Mouse (Mus musculus) testis, adult 2 months (tissue): ENCODE results near the gene Map2k2. TPM values are rescaled to one million over a fixed set of nuclear protein-coding genes. Genes with fewer than 3 reads are reported as not detected.

Experiments
- H3K27ac ChIP-seq: fragments of 200-500 bp; 2 replicates; pipeline ENCODE4 v1.5.1; 2012; ENCODE audit warnings: low read depth, low read length; ENCODE audit not compliant: control insufficient read depth, insufficient read depth
- H3K27me3 ChIP-seq: fragments of 200-500 bp; 2 replicates; pipeline ENCODE4 v1.6.1; 2012; ENCODE audit warnings: mild to moderate bottlenecking, low read length, moderate library complexity; ENCODE audit not compliant: control insufficient read depth, insufficient read depth
- H3K36me3 ChIP-seq: fragments of 200-500 bp; 2 replicates; pipeline ENCODE4 v1.6.1; 2012; ENCODE audit warnings: mild to moderate bottlenecking, low read length; ENCODE audit not compliant: control insufficient read depth, insufficient read depth
- H3K4me1 ChIP-seq: fragments of 200-500 bp; 2 replicates; pipeline ENCODE4 v1.6.1; 2012; ENCODE audit warnings: low read length; ENCODE audit not compliant: control insufficient read depth, insufficient read depth
- H3K4me3 ChIP-seq: fragments of 200-500 bp; 2 replicates; pipeline ENCODE4 v1.5.1; 2012; ENCODE audit warnings: low read depth, mild to moderate bottlenecking, low read length, moderate library complexity, mixed read lengths; ENCODE audit not compliant: control insufficient read depth
- CTCF ChIP-seq: fragments of 200-500 bp; IDR thresholded peaks from 2 replicates; pipeline ENCODE4 v1.5.1; 2012; ENCODE audit warnings: low read depth, mild to moderate bottlenecking, inconsistent platforms, low read length, moderate library complexity; ENCODE audit not compliant: control insufficient read depth, insufficient read depth, insufficient replicate concordance
- POLR2A ChIP-seq: fragments of 200-500 bp; IDR thresholded peaks from 2 replicates; pipeline ENCODE4 v1.6.1; 2012; ENCODE audit warnings: low read depth, mild to moderate bottlenecking, inconsistent platforms, low read length, moderate library complexity; ENCODE audit not compliant: control insufficient read depth
- polyA plus RNA-seq: library from polyadenylated mRNA; depleted of rRNA; stranded (reverse); fragments of >200 nt; gene quantifications from 2 replicates; pipeline ENCODE4 v1.2.3, GENCODE M21; 2012

Gene Map2k2
- polyA plus RNA-seq, 1 experiment, result 147 TPM

DNA sequence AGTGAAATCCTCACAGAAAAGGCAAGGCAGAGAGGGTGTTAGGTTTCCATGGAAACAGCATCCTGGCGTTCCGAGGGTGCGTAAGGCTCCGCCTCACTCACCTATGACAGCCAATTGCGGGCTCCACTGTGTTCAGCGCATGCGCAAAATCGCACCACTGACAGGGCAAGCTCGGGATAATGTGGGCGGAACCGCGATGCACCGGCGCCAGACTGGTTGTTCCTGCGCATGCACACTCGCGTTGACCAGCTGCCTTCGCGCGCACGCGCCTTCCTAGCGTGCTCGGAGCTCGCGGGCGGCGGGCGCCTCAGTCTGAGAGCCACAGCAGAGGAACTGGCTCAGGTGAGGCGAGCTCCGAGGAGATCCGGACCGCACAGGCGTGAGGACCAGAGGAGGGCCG is 35.9 kb upstream of the Map2k2 start, which contains the start of gene Thop1:
Gene Thop1, plus strand, starts transcription at position 200 of the 400 bp plus-strand sequence.
- H3K27me3 ChIP-seq, result no peaks in the 10 kb centered on the region
- H3K4me3 ChIP-seq, result peak within 1 kb of the TSS; percentile 88
- H3K36me3 ChIP-seq, result no peaks in the 10 kb centered on the region; the same call in 1 of the 2 replicates
- TF ChIP-seq POLR2A (peak; percentile 68), CTCF (no peak)
- peaks cover 13% of the 10 kb centered on the region for H3K4me1 ChIP-seq
- H3K27ac ChIP-seq, result peak within 1 kb of the TSS; percentile 84

DNA sequence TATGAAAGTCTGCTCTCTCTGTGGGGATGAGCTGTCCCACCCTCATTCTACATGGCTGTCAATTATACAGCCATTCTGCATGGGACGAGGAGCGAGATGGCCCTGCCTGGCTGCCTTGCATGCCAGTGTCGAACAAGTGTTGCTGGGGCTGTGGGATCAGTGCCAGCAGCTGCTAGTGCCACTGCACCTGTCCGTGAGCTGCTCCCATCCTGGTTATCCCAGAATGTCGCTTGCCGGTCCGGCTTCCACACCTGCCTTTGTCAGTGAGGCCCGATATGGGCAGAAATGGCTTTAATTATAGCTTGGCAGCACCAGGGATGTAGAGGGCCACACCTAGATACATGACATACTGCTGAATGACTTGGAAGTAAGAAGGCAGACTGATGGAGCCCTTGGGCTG is 33.4 kb upstream of the Map2k2 start:
- H3K36me3 ChIP-seq, result no peaks in the 10 kb centered on the region; the same call in none of the 2 replicates
- H3K4me1 ChIP-seq, result peaks cover 13% of the 10 kb centered on the region
- no peak for TF ChIP-seq CTCF
- TF ChIP-seq POLR2A, result no peak

DNA sequence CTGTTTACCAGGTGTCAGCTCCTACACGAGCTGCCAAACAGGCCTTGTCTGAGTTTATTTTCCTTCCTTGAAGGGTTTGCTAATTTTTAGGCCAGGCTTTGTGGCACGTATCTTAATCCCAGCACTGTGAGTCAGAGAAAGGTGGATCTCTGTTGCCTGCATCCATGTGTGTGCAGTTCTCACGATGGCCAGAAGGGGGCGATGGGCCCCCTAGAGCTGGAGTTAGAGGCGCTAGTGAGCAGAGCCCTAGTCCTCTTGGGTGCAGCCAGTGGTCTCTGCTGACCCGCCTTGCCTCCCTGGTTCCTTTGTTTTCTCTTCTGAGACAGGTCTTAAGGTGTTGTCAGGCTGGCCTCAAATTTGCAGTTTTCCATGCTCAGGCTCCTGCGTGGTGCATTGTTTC is 32.3 kb upstream of the Map2k2 start:
- peaks cover 8% of the 10 kb centered on the region for H3K4me1 ChIP-seq
- no peak overlapping the region for H3K4me3 ChIP-seq
- H3K36me3 ChIP-seq, result no peaks in the 10 kb centered on the region; the same call in none of the 2 replicates
- TF ChIP-seq POLR2A, result no peak
- peak; percentile 82; the same call in 1 of the 2 replicates for TF ChIP-seq CTCF
- no peak overlapping the region for H3K27ac ChIP-seq
- H3K27me3 ChIP-seq, result no peaks in the 10 kb centered on the region

More for the DNA sequence above, 33.4 kb upstream of the Map2k2 start:
- Histone ChIP-seq H3K27me3 (no peaks in the 10 kb centered on the region), H3K27ac (no peak overlapping the region), H3K4me3 (no peak overlapping the region)

DNA sequence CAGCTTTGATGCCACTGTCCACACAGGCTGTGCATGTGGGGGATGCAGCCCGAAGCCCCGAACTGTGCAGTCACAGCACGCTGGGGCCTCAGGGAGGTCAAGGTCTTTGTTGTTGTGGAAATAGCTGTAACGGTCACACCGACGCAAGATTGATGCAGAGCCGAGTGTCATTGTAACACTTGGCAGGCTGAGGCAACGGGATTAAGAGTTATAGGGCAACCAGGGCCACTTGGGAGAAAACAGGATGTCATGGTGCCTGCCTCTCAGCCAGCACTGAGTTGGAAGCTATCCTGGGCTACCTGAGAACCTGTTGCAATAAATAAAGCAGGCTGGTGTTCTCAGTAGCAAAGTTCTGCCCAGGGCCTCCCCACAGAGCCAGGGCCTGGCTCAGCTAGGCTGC is 30.0 kb upstream of the Map2k2 start:
- H3K27ac ChIP-seq, result no peak overlapping the region
- TF ChIP-seq CTCF, result no peak
- no peak for TF ChIP-seq POLR2A
- peaks cover under 1% of the 10 kb centered on the region for H3K4me1 ChIP-seq
- H3K4me3 ChIP-seq, result no peak overlapping the region
- H3K36me3 ChIP-seq, result no peaks in the 10 kb centered on the region; the same call in none of the 2 replicates
- H3K27me3 ChIP-seq, result no peaks in the 10 kb centered on the region

DNA sequence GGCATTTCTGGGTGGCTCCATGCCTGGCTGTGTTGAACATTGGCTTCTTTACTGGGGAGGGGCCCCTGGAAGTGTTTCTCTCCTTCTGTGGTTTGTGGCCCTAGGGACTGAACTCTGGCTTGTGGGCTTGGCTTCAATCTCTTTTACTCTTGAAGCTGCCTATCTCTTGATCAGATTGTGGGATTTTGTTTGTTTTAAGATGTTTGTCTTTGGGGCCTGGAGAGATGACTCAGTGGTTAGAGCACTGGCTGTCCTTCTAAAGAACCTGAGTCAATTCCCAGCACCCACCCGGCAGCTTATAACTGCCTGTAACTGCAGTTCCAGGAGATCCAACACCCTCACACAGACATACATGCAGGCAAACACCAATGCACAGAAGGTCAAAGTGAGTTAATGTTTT is 29.4 kb upstream of the Map2k2 start:
- H3K36me3 ChIP-seq, result no peaks in the 10 kb centered on the region; the same call in none of the 2 replicates
- H3K27me3 ChIP-seq, result no peaks in the 10 kb centered on the region
- no peak overlapping the region for H3K4me3 ChIP-seq
- no peak overlapping the region for H3K27ac ChIP-seq
- no peaks in the 10 kb centered on the region for H3K4me1 ChIP-seq
- TF ChIP-seq POLR2A, result no peak
- no peak for TF ChIP-seq CTCF

DNA sequence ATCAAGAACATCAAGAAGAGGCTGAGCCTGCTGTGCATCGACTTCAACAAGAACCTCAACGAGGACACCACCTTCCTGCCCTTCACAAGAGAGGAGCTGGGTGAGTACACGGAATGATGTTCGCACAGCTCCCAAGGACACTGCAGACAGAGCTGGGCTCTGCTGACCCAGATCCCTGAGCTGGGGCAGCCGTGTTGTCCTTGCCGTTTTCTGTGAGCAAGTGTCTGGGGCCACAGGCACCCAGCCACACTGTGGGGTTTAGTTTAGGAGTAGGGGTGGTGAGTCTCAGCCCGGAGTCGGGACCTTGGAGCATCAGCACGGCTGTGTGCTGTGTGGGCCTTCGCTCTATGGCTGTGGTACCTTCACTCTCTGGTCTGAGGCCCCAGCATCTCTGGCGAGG is 27.8 kb upstream of the Map2k2 start:
- no peak overlapping the region for H3K27ac ChIP-seq
- no peaks in the 10 kb centered on the region for H3K27me3 ChIP-seq
- H3K36me3 ChIP-seq, result no peaks in the 10 kb centered on the region; the same call in none of the 2 replicates
- TF ChIP-seq CTCF (no peak), POLR2A (no peak)
- no peaks in the 10 kb centered on the region for H3K4me1 ChIP-seq
- H3K4me3 ChIP-seq, result no peak overlapping the region

DNA sequence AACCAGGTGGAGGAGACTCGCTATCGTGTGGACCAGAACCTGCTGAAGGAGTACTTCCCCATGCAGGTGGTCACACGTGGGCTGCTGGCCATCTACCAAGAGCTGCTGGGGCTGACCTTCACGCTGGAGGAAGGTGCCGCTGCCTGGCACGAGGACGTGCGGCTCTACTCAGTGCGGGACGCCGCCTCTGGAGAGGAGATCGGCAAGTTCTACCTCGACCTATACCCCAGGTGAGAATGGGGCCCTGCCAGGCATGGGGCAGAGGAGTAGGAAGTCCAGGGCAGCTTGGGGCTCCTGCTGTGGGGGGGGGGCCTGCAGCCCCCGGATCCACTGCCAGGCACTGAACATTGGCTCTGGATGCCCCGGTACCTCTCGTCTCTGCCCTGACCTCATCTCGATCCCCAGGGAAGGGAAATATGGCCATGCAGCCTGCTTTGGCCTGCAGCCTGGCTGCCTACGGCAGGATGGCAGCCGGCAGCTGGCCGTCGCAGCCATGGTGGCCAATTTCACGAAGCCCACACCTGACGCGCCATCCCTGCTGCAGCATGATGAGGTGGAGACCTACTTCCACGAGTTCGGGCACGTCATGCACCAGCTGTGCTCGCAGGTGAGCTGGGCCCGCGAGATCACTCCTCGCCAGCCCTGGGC is 25.6 kb upstream of the Map2k2 start:
- no peaks in the 10 kb centered on the region for H3K4me1 ChIP-seq
- no peaks in the 10 kb centered on the region for H3K27me3 ChIP-seq
- TF ChIP-seq CTCF (no peak), POLR2A (no peak)
- H3K27ac ChIP-seq, result no peak overlapping the region
- H3K4me3 ChIP-seq, result no peak overlapping the region
- no peaks in the 10 kb centered on the region; the same call in none of the 2 replicates for H3K36me3 ChIP-seq
